ENCODE assay signal across 13 mouse cellular contexts in genomic region chr7:27328648-27329047, GRCm38 (mm10). TPM values are rescaled to one million over a fixed set of nuclear protein-coding genes. Genes with fewer than 3 reads are reported as not detected.
DNase-seq lines count a peak whose midpoint lies in the region.
"Had no signal": no experiment of that assay in that cellular context is flagged by ENCODE, and none has a peak within 500 bp of the region (broad histone marks: within the 10 kb centered on the region; RNA-seq: fewer than 3 reads in every experiment).

No protein-coding gene starts in this region.

- no peak overlapping the region for H3K4me3 ChIP-seq in forebrain, embryonic 10.5 days

- peaks cover 69% of the 10 kb centered on the region for H3K4me1 ChIP-seq in forebrain, embryonic 10.5 days

- 40% methylated on average over 16 of the region's 16 CpGs for WGBS in forebrain, embryonic 10.5 days

- DNase-seq in cerebellum, adult 9-11 months = peak; percentile 47
- no peak for DNase-seq in cerebellum, postnatal 4 days (ENCODE audit: low spot score in 2 of 2)
- DNase-seq in 416B (ENCODE audit: low read depth) = peak; percentile 31
- DNase-seq in gastrocnemius, adult 8-10 months (ENCODE audit: low spot score in 2 of 2) = peak; percentile 81 to 90
- DNase-seq in kidney, postnatal 14 days = peak; percentile 55
- no peak for DNase-seq in forebrain, embryonic 10.5 days (ENCODE audit: extremely low spot score, low spot score)
- no peak for DNase-seq in T-cell, adult 2 months (ENCODE audit: low spot score)
- no peak for DNase-seq in spleen, adult 18-20 months

- no peak overlapping the region for H3K27ac ChIP-seq in forebrain, embryonic 10.5 days
- H3K27ac ChIP-seq: forebrain, embryonic 12.5 days; liver, embryonic 12.5 days; midbrain, embryonic 10.5 days had no signal

- H3K27me3 ChIP-seq in forebrain, embryonic 10.5 days (ENCODE audit: poor library complexity, severe bottlenecking) = peaks cover 100% of the 10 kb centered on the region

- no peaks in the 10 kb centered on the region for H3K9me3 ChIP-seq in forebrain, embryonic 10.5 days
- H3K9me3 ChIP-seq: forebrain, embryonic 12.5 days; liver, embryonic 12.5 days; midbrain, embryonic 10.5 days had no signal

- 0 out of 2 replicates have a peak, but pooled peaks cover 7% of the 10 kb centered on the region for H3K36me3 ChIP-seq in forebrain, embryonic 10.5 days (replicated peaks)
- H3K36me3 ChIP-seq: forebrain, embryonic 12.5 days; liver, embryonic 12.5 days; midbrain, embryonic 10.5 days had no signal

RNA-seq across cellular contexts. Expression of gene Ltbp4, which starts 8.8 kb away (rescaled TPM):
- 10 to 100 TPM; 33.6 to 50.3 (median 43.1) TPM for total RNA-seq in gastrocnemius, adult 8-10 months (2022)
- 8.5 and 11.1 TPM in 2 replicates for polyA plus RNA-seq in forebrain, embryonic 10.5 days (2016; fragmentation: Nextera tagmentation; extraction: Ambion mirVana)
- total RNA-seq: hematopoietic stem cell, adult 5-6 weeks had no signal

RNA-seq across cellular contexts. Expression of gene Shkbp1, which starts 27.2 kb away (rescaled TPM):
- total RNA-seq in gastrocnemius, adult 8-10 months (2022) = 1 to 10 TPM; 1.8 to 3.9 (median 2.7) TPM
- polyA plus RNA-seq in forebrain, embryonic 10.5 days (2016; fragmentation: Nextera tagmentation; extraction: Ambion mirVana) = 62.4 and 67.7 TPM in 2 replicates

RNA-seq across cellular contexts. Expression of gene Gm20479, which starts 28.6 kb away (rescaled TPM):
- total RNA-seq in gastrocnemius, adult 8-10 months (2022) = under 1 TPM in 1 of 4 experiments, not detected in 3; 0.53 TPM
- 1.4 TPM in 1 of 2 replicates, not detected in the other for polyA plus RNA-seq in forebrain, embryonic 10.5 days (2016; fragmentation: Nextera tagmentation; extraction: Ambion mirVana)
- total RNA-seq: hematopoietic stem cell, adult 5-6 weeks had no signal
- polyA plus RNA-seq: C2C12; forebrain, embryonic 12.5 days; liver, embryonic 12.5 days had no signal

Comparison
In these comparisons a context has a peak if more than half of its experiments do, and no peak if none do; other contexts are left out.
1. DNase-seq: peak in cerebellum, adult 9-11 months (single experiment), 416B (single experiment), gastrocnemius, adult 8-10 months (2 of 2) and kidney, postnatal 14 days (single experiment); none in cerebellum, postnatal 4 days (0 of 2), forebrain, embryonic 10.5 days (single experiment), T-cell, adult 2 months (single experiment) and spleen, adult 18-20 months (0 of 2).